Comparison of ENCODE assay signal across 38 mouse cellular contexts in the genomic region with DNA sequence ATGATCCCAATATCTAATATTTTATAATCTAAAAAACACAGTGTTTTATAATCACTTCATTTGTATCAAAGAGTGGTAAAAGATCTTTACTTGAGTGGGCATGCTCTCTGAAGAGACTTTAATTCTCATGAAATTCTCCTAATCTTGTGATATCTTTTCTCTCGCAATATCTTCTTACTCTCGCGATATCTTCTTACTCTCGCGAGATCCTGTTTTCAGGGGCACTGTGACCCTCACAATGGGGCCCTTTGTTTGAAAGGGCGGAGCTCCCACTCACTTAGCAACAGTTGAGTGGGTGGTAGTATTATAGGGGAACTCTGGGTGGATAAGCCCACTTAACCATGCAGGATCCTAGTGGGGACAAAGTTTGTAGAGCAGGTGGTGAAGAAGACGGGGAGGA. TPM values are rescaled to one million over a fixed set of nuclear protein-coding genes. Genes with fewer than 3 reads are reported as not detected.
"Had no signal": no experiment of that assay in that cellular context is flagged by ENCODE, and none has a peak within 500 bp of the region (broad histone marks: within the 10 kb centered on the region; RNA-seq: fewer than 3 reads in every experiment).

A gene (plus strand): TSS at position 301 of the 400 bp plus-strand sequence.

- H3K27me3 ChIP-seq: limb, embryonic 12.5 days; limb, embryonic 13.5 days; limb, embryonic 15.5 days; liver, embryonic 12.5 days; liver, embryonic 13.5 days; liver, embryonic 15.5 days; lung, embryonic 15.5 days; megakaryocyte, embryonic 14.5 days; midbrain, embryonic 12.5 days; midbrain, embryonic 13.5 days; midbrain, embryonic 15.5 days had no signal

- H3K4me3 ChIP-seq: left cerebral cortex, adult 2 months; limb, embryonic 10.5 days; limb, embryonic 12.5 days; limb, embryonic 13.5 days; limb, embryonic 15.5 days; liver, embryonic 12.5 days; liver, embryonic 13.5 days; liver, embryonic 15.5 days; lung, embryonic 15.5 days; megakaryocyte, embryonic 14.5 days; midbrain, embryonic 10.5 days; midbrain, embryonic 12.5 days; midbrain, embryonic 13.5 days; midbrain, embryonic 15.5 days; myocyte had no signal

- H3K27ac ChIP-seq: left cerebral cortex, adult 2 months; limb, embryonic 10.5 days; limb, embryonic 12.5 days; limb, embryonic 13.5 days; limb, embryonic 15.5 days; liver, embryonic 12.5 days; liver, embryonic 13.5 days; liver, embryonic 14.5 days; liver, embryonic 15.5 days; lung, embryonic 15.5 days; macrophage; midbrain, embryonic 10.5 days; midbrain, embryonic 12.5 days; midbrain, embryonic 13.5 days; midbrain, embryonic 15.5 days had no signal

- H3K36me3 ChIP-seq: limb, embryonic 10.5 days; limb, embryonic 12.5 days; limb, embryonic 13.5 days; limb, embryonic 15.5 days; liver, embryonic 12.5 days; liver, embryonic 13.5 days; liver, embryonic 15.5 days; lung, embryonic 15.5 days; midbrain, embryonic 10.5 days; midbrain, embryonic 12.5 days; midbrain, embryonic 13.5 days; midbrain, embryonic 15.5 days had no signal

- H3K4me1 ChIP-seq: limb, embryonic 10.5 days; limb, embryonic 12.5 days; limb, embryonic 13.5 days; limb, embryonic 15.5 days; liver, embryonic 12.5 days; liver, embryonic 13.5 days; liver, embryonic 15.5 days; lung, embryonic 15.5 days; megakaryocyte, embryonic 14.5 days; midbrain, embryonic 10.5 days; midbrain, embryonic 12.5 days; midbrain, embryonic 13.5 days; midbrain, embryonic 15.5 days had no signal

- DNase-seq: left cerebral cortex, postnatal 4 days; liver; liver, embryonic 13.5 days; liver, postnatal 0 days; lung, adult 18-20 months; lung, adult 2 months; lung, embryonic 14.5 days; lung, postnatal 10 days; lung, postnatal 14 days; lung, postnatal 36 days; lung, postnatal 4 days; midbrain, embryonic 14.5 days had no signal

RNA-seq across cellular contexts. Expression of the gene that starts here (rescaled TPM):
- polyA plus RNA-seq: limb, embryonic 10.5 days; limb, embryonic 11.5 days; limb, embryonic 12.5 days; limb, embryonic 13.5 days; limb, embryonic 14.5 days; limb, embryonic 15.5 days; liver, adult 2 months; liver, embryonic 11.5 days; liver, embryonic 12.5 days; liver, embryonic 13.5 days; liver, embryonic 14.5 days; liver, embryonic 15.5 days; liver, embryonic 16.5 days; liver, postnatal 0 days; lung, adult 2 months; lung, embryonic 14.5 days; lung, embryonic 15.5 days; lung, embryonic 16.5 days; lung, postnatal 0 days; macrophage; midbrain, embryonic 10.5 days; midbrain, embryonic 11.5 days; midbrain, embryonic 12.5 days; midbrain, embryonic 13.5 days; midbrain, embryonic 14.5 days; midbrain, embryonic 15.5 days; midbrain, embryonic 16.5 days; midbrain, postnatal 0 days; myocyte had no signal
